Mouse (Mus musculus): ENCODE data around the gene Ctsw. TPM values are rescaled to one million over a fixed set of nuclear protein-coding genes. Genes with fewer than 3 reads are reported as not detected.

Gene Ctsw
- polyA plus RNA-seq, 2 experiments: 0.25 to 0.27 TPM

- Histone ChIP-seq H3K4me1 (replicated peaks; ENCODE audit: control insufficient read depth in 2 of 2, insufficient read depth in 2 of 2, low read length in 1 of 2) (peaks cover 5 to 11% of the 10 kb centered on the region in 2 experiments), H3K4me2 (ENCODE audit: low read depth) (peak within 1 kb of the TSS; percentile 80), H3K9ac (replicated peaks) (peak within 1 kb of the TSS; percentile 19), H3K9me3 (ENCODE audit: control insufficient read depth, low read length) (no peaks in the 10 kb centered on the region), H3K36me3 (replicated peaks; ENCODE audit: control insufficient read depth, insufficient read depth, low read depth) (no peaks in the 10 kb centered on the region), H3K4me3 (ENCODE audit: insufficient read depth in 1 of 2, low read depth in 2 of 2, low read length in 2 of 2) (peak within 1 kb of the TSS; percentile 57 to 59), H3K27me3 (ENCODE audit: control insufficient read depth, insufficient read depth, low read length) (peaks cover 41% of the 10 kb centered on the region), H3K27ac (no peak within 1 kb of the TSS)
- TF ChIP-seq EP300 (IDR thresholded peaks at IDR 0.05; ENCODE audit: low read depth): no peak
- no peak for TF ChIP-seq CTCF (IDR thresholded peaks at IDR 0.05; ENCODE audit: low read depth)
- DNase-seq (ENCODE audit: low read depth in 3 of 3, low spot score in 3 of 3) (no peak), ATAC-seq (ENCODE audit: insufficient read depth) (peak; percentile 40; the same call in 1 of the 2 replicates)
- WGBS (ENCODE audit: insufficient replicate concordance): under 1% methylated on average over 70 of the region's 70 CpGs
These were observed 20.6 kb downstream of the Ctsw start, which contains the start of gene Fosl1 for GRCm38 (mm10) chr19:5447515-5448353. TSS of gene Fosl1 (plus strand) at chr19:5447547.

- ATAC-seq (ENCODE audit: insufficient read depth): no peak
- Histone ChIP-seq H3K27me3 (ENCODE audit: control insufficient read depth, insufficient read depth, low read length) (peaks cover 43% of the 10 kb centered on the region), H3K9ac (replicated peaks) (no peak overlapping the region), H3K4me3 (ENCODE audit: insufficient read depth in 1 of 2, low read depth in 2 of 2, low read length in 2 of 2) (no peak overlapping the region), H3K4me2 (ENCODE audit: low read depth) (no peak overlapping the region), H3K36me3 (replicated peaks; ENCODE audit: control insufficient read depth, insufficient read depth, low read depth) (no peaks in the 10 kb centered on the region), H3K27ac (no peak overlapping the region), H3K9me3 (ENCODE audit: control insufficient read depth, low read length) (no peaks in the 10 kb centered on the region), H3K4me1 (replicated peaks; ENCODE audit: control insufficient read depth in 2 of 2, insufficient read depth in 2 of 2, low read length in 1 of 2) (peaks cover 5 to 11% of the 10 kb centered on the region in 2 experiments)
- WGBS (ENCODE audit: insufficient replicate concordance): 72% methylated on average over 5 of the region's 5 CpGs
- TF ChIP-seq EP300 (IDR thresholded peaks at IDR 0.05; ENCODE audit: low read depth): no peak
- TF ChIP-seq CTCF (IDR thresholded peaks at IDR 0.05; ENCODE audit: low read depth): no peak
- no peak for DNase-seq (ENCODE audit: low read depth in 3 of 3, low spot score in 3 of 3)
These were observed 22.6 kb downstream of the Ctsw start for GRCm38 (mm10) chr19:5445747-5446146.

- ATAC-seq (ENCODE audit: insufficient read depth): no peak
- Histone ChIP-seq H3K4me2 (ENCODE audit: low read depth) (no peak overlapping the region), H3K4me3 (ENCODE audit: insufficient read depth in 1 of 2, low read depth in 2 of 2, low read length in 2 of 2) (no peak overlapping the region), H3K9me3 (ENCODE audit: control insufficient read depth, low read length) (peaks cover 5% of the 10 kb centered on the region), H3K27me3 (ENCODE audit: control insufficient read depth, insufficient read depth, low read length) (peaks cover 39% of the 10 kb centered on the region), H3K36me3 (replicated peaks; ENCODE audit: control insufficient read depth, insufficient read depth, low read depth) (no peaks in the 10 kb centered on the region), H3K9ac (replicated peaks) (no peak overlapping the region), H3K27ac (no peak overlapping the region), H3K4me1 (replicated peaks; ENCODE audit: control insufficient read depth in 2 of 2, insufficient read depth in 2 of 2, low read length in 1 of 2) (peaks cover 5 to 11% of the 10 kb centered on the region in 2 experiments)
- TF ChIP-seq EP300 (IDR thresholded peaks at IDR 0.05; ENCODE audit: low read depth): no peak
- TF ChIP-seq CTCF (IDR thresholded peaks at IDR 0.05; ENCODE audit: low read depth): no peak
- DNase-seq (ENCODE audit: low read depth in 3 of 3, low spot score in 3 of 3): no peak
- 34% methylated on average over 7 of the region's 7 CpGs for WGBS (ENCODE audit: insufficient replicate concordance)
These were observed 23.4 kb downstream of the Ctsw start for GRCm38 (mm10) chr19:5444954-5445353.

GRCm38 (mm10) chr19:5444371-5444908 is 23.9 kb downstream of the Ctsw start:
- 51% methylated on average over 9 of the region's 9 CpGs for WGBS (ENCODE audit: insufficient replicate concordance)
- Histone ChIP-seq H3K27me3 (ENCODE audit: control insufficient read depth, insufficient read depth, low read length) (peaks cover 36% of the 10 kb centered on the region), H3K9ac (replicated peaks) (no peak overlapping the region), H3K27ac (no peak overlapping the region), H3K4me1 (replicated peaks; ENCODE audit: control insufficient read depth in 2 of 2, insufficient read depth in 2 of 2, low read length in 1 of 2) (peaks cover 5 to 11% of the 10 kb centered on the region in 2 experiments), H3K36me3 (replicated peaks; ENCODE audit: control insufficient read depth, insufficient read depth, low read depth) (no peaks in the 10 kb centered on the region), H3K4me3 (ENCODE audit: insufficient read depth in 1 of 2, low read depth in 2 of 2, low read length in 2 of 2) (no peak overlapping the region), H3K4me2 (ENCODE audit: low read depth) (no peak overlapping the region), H3K9me3 (ENCODE audit: control insufficient read depth, low read length) (peaks cover 5% of the 10 kb centered on the region)
- ATAC-seq (ENCODE audit: insufficient read depth): no peak
- no peak for DNase-seq (ENCODE audit: low read depth in 3 of 3, low spot score in 3 of 3)
- TF ChIP-seq CTCF (IDR thresholded peaks at IDR 0.05; ENCODE audit: low read depth): no peak
- no peak for TF ChIP-seq EP300 (IDR thresholded peaks at IDR 0.05; ENCODE audit: low read depth)

- no peaks in the 10 kb centered on the region for H3K27me3 ChIP-seq (ENCODE audit: control insufficient read depth, insufficient read depth, low read length)
- DNase-seq (ENCODE audit: low read depth in 3 of 3, low spot score in 3 of 3) (no peak), ATAC-seq (ENCODE audit: insufficient read depth) (no peak)
- H3K9me3 ChIP-seq (ENCODE audit: control insufficient read depth, low read length): no peaks in the 10 kb centered on the region
- no peak overlapping the region for H3K27ac ChIP-seq
- no peaks in the 10 kb centered on the region for H3K36me3 ChIP-seq (replicated peaks; ENCODE audit: control insufficient read depth, insufficient read depth, low read depth)
- H3K9ac ChIP-seq (replicated peaks): no peak overlapping the region
- H3K4me2 ChIP-seq (ENCODE audit: low read depth): peak overlapping the region; percentile 68
- WGBS (ENCODE audit: insufficient replicate concordance): 43% methylated on average over 7 of the region's 7 CpGs
- H3K4me1 ChIP-seq (replicated peaks; ENCODE audit: control insufficient read depth in 2 of 2, insufficient read depth in 2 of 2, low read length in 1 of 2): peaks cover 0 to 4% of the 10 kb centered on the region in 2 experiments; a peak in 2 of 4 replicates
- H3K4me3 ChIP-seq (ENCODE audit: insufficient read depth in 1 of 2, low read depth in 2 of 2, low read length in 2 of 2): no peak overlapping the region
- TF ChIP-seq EP300 (IDR thresholded peaks at IDR 0.05; ENCODE audit: low read depth) (no peak), CTCF (IDR thresholded peaks at IDR 0.05; ENCODE audit: low read depth) (no peak)
These were observed 34.4 kb downstream of the Ctsw start for GRCm38 (mm10) chr19:5433951-5434350.
